Mouse (Mus musculus) lung, adult 2 months (tissue): ENCODE results near the gene Znrf4. TPM values are rescaled to one million over a fixed set of nuclear protein-coding genes. Genes with fewer than 3 reads are reported as not detected.

Experiments
- DNase-seq: peaks from one replicate; pipeline ENCODE4 v3.0.0; 2022
- H3K4me1 ChIP-seq: fragments of 200-500 bp; 2 replicates; pipeline ENCODE4 v1.6.1; 2011; ENCODE audit warnings: low read length; ENCODE audit not compliant: control insufficient read depth, insufficient read depth
- H3K4me3 ChIP-seq: fragments of 200-500 bp; replicated peaks from 2 replicates; pipeline ENCODE3; 2011; ENCODE audit warnings: low read depth, mild to moderate bottlenecking, control low read depth, low read length; ENCODE audit errors: extremely low read depth
- CTCF ChIP-seq: fragments of 200-500 bp; IDR thresholded peaks from 2 replicates; pipeline ENCODE4 v1.5.1; 2011; ENCODE audit warnings: mild to moderate bottlenecking, low read length, control low read depth; ENCODE audit not compliant: insufficient read depth
- POLR2A ChIP-seq: fragments of 200-500 bp; IDR thresholded peaks from 2 replicates; pipeline ENCODE4 v1.6.1; 2011; ENCODE audit warnings: low read depth, mild to moderate bottlenecking, control low read depth, low read length, borderline replicate concordance; ENCODE audit errors: extremely low read depth
- whole genome bisulfite sequencing: fragments of 180-500 bp; shearing (Covaris S2); methylation state at CpG from one replicate; pipeline ENCODE4 v1.1.7; 2018; 5-methylcytosine and 5-hydroxymethylcytosine counted together
- polyA plus RNA-seq: library from polyadenylated mRNA; depleted of rRNA; stranded (reverse); fragments of >200 nt; gene quantifications from 2 replicates; pipeline ENCODE4 v1.2.3, GENCODE M21; 2012; rRNA removed

The Znrf4 gene
- polyA plus RNA-seq, 1 experiment: 0.17 TPM

- TF ChIP-seq CTCF (no peak), POLR2A (peak; percentile 25; the same call in 1 of the 2 replicates)
- Histone ChIP-seq H3K4me3 (peak overlapping the region; percentile 32), H3K4me1 (peaks cover 5% of the 10 kb centered on the region)
- 11% methylated on average over 17 of the region's 17 CpGs for WGBS
- DNase-seq: peak; percentile 27
Measured at GRCm38 (mm10) chr17:56462835-56463455, 49.3 kb downstream of the Znrf4 start.

GRCm38 (mm10) chr17:56461771-56462743 is 50.2 kb downstream of the Znrf4 start:
- DNase-seq: peak; percentile 99
- TF ChIP-seq CTCF (no peak), POLR2A (peak; percentile 72; the same call in 1 of the 2 replicates)
- Histone ChIP-seq H3K4me1 (peaks cover 2% of the 10 kb centered on the region; the same call in 1 of the 2 replicates), H3K4me3 (peak overlapping the region; percentile 88)
- WGBS: under 1% methylated on average over 77 of the region's 77 CpGs

Other genes starting within 250 kb of the Znrf4 start
- 17.1 and 18.1 TPM in 2 replicates for gene Ticam1, start 235.6 kb downstream of the Znrf4 start, polyA plus RNA-seq
- 39.4 and 39.6 TPM in 2 replicates for gene Plin3, start 219.6 kb downstream of the Znrf4 start, polyA plus RNA-seq
- gene Arrdc5, start 212.1 kb downstream of the Znrf4 start, polyA plus RNA-seq: not detected in 2 replicates
- gene Uhrf1, start 209.1 kb downstream of the Znrf4 start, polyA plus RNA-seq: 2.6 and 3.2 TPM in 2 replicates
- 39.9 and 46.1 TPM in 2 replicates for gene Kdm4b, start 186.4 kb downstream of the Znrf4 start, polyA plus RNA-seq
- gene Ptprs, start 35.9 kb downstream of the Znrf4 start, polyA plus RNA-seq: 128 and 171 TPM in 2 replicates
- gene Gm20219, start 42.0 kb upstream of the Znrf4 start, polyA plus RNA-seq: 10.2 and 16.7 TPM in 2 replicates
- 92.1 and 99.5 TPM in 2 replicates for gene Safb2, start 72.2 kb upstream of the Znrf4 start, polyA plus RNA-seq
- 102 and 115 TPM in 2 replicates for gene Safb, start 72.4 kb upstream of the Znrf4 start, polyA plus RNA-seq
- 81.7 and 104 TPM in 2 replicates for gene 2410015M20Rik, start 97.3 kb upstream of the Znrf4 start, polyA plus RNA-seq
- gene Rpl36, start 101.0 kb upstream of the Znrf4 start, polyA plus RNA-seq: 1,247 and 2,140 TPM in 2 replicates
- gene Lonp1, start 114.5 kb upstream of the Znrf4 start, polyA plus RNA-seq: 48.9 and 53.9 TPM in 2 replicates
- 0.16 and 0.43 TPM in 2 replicates for gene Catsperd, start 115.7 kb upstream of the Znrf4 start, polyA plus RNA-seq
- gene Ranbp3, start 160.9 kb upstream of the Znrf4 start, polyA plus RNA-seq: 69.0 and 74.2 TPM in 2 replicates
- 348 and 393 TPM in 2 replicates for gene Ndufa11, start 205.3 kb upstream of the Znrf4 start, polyA plus RNA-seq
- gene Vmac, start 205.6 kb upstream of the Znrf4 start, polyA plus RNA-seq: 31.9 and 32.4 TPM in 2 replicates
- 17.3 and 23.2 TPM in 2 replicates for gene Nrtn, start 245.1 kb upstream of the Znrf4 start, polyA plus RNA-seq